Mouse (Mus musculus): ENCODE data around the gene Pdhb.
"Not testable (repeated sequence)": the region's sequence is repeated elsewhere in the genome, so short reads cannot be mapped to it uniquely, and the experiment has no call there.

Gene Pdhb

DNA sequence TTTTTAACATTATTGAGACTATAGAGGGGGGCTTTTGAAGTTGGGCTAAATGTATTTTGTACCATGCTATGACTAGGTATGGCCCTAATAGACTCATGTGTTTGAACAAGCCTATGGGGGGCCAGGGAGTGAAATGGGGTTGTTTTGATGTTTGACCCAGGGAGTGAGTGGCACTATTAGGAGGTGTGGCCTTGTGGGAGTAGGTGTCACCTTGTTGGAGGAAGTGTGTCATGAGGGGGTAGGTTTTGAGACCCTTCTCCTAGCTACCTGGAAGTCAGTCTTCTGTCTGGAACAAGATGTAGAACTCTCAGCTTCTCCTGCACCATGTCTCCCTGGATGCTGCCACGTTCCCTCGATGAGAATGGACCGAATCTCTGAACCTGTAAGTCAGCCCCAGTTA is 17.7 kb upstream of the Pdhb start:
- DNase-seq (ENCODE audit: low spot score): no peak

DNA sequence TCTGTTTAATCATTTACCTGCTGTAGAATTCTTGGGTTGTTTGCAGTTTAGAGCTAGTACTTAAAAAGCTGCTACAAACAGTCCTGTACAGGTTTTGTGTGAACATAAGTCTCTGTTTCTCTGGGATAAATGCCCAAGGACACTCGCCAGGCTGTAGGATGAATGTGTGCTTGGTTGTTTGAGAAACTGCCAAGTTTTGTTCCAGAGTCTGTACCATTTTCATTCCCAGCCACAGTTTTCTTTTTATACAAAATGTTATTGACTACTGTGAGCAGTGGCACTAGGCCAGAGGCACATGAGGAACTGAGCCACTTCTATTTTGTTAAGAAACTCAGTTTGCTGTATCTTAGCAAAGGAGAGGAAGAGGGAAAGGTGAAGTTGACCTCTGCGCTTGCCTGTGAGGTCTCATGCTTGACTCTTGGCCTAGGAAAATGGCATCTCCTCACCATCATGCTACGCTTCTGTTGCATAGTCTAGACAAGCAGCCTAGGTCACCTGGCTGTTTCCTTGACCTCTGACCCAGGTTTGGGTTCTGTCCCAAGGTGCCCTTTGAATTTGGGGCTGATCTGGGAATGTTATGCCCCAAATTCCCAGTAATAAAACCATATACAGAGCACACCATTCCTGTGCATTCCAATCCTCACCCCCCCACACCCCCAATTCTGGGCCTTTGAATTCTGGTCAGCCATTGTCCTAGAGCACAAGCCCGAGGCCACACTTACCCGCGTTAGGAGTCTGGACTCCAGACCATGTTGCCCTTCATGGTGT is 13.6 kb upstream of the Pdhb start:
- DNase-seq (ENCODE audit: low spot score): peak; percentile 27

DNA sequence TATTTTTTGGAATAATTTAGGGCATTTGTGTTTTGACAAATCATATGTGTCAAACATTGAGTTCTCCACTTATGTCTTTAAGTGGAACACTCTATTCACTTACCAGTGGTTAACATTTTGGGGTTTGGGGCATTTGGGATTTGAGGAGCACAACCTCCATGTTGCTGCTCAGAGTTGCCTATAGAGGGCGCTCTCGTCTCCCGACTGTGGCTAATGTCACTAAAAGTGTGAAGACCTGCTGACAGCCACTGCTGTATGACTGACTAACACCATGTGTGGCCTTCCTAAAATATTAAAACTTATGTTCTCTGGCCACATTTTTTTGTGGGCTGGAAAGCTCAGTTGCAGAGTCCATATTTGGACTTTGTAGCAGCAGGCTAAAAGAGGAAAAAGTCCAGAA is 10.5 kb upstream of the Pdhb start:
- DNase-seq (ENCODE audit: low spot score): no peak

DNA sequence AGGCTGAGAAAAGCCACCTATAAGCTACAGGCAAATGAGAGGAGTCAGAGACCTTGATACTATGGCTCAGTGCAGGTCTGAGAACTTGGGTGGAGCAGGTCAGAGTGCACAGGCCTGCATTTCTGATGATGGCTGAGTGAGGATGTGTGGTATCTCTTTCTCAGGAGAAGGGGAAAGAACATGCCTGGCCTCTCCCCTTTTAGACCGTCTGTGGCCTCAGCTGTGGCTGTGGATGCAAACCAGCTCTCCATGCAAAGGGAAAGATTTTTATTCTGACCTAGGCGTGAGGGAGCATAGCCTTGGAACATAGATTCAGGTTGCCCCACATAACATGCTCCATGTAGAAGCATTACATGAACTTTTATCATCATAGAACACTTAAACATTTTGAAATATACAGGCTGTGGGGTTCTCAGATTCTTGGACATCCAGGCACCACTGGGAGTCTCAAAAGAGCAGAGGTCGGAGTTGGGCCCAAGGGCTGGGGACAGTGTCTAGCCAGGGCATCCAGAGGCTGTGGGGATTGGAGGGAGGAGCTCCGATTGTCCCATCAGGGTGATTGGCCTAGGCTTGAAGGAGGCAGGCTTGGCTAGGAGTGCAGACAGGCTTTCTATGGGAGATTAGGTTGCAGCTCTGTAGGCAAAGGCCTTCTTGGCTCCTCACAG is 7.7 kb upstream of the Pdhb start:
- DNase-seq (ENCODE audit: low spot score): no peak

DNA sequence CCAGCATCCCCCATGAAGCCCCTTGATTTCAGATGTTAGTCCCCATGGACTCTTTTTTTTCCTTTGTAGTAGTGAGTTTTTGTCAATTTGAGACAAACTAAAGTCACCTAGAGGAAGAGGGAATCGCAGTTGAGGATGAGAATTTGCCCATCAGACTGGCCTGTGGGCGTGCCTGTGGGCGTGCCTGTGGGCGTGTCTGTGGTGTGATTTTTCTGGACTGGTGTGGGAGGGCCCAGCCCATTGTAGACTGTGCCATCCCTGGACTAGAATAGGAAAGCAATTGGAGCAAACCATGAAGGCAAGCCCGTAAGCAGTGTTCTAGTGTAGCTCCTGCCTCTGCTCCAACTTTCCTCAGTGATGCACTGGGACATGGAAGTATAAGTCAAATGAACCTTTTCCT is 3.4 kb upstream of the Pdhb start:
- no peak for DNase-seq (ENCODE audit: low spot score)

DNA sequence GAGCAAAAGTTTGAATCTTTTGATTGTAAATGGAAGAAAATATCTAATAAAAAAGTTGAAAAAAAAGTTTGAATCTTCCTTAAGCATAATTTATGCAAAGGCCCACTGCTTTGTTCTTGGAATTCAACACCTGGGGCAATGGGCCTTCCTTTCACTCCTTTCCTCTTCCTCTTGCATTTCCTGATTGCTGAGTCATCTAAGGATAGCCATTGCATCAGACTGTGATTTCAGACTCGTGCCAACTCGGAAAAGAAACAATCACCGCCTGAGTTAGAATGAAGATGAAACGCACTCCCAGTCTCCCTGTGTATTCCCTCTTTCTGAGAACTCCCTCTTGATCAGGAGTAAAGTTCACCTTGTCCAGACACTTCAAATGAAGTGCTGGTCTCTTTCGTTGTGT is 1.8 kb upstream of the Pdhb start:
- DNase-seq (ENCODE audit: low spot score): no peak

DNA sequence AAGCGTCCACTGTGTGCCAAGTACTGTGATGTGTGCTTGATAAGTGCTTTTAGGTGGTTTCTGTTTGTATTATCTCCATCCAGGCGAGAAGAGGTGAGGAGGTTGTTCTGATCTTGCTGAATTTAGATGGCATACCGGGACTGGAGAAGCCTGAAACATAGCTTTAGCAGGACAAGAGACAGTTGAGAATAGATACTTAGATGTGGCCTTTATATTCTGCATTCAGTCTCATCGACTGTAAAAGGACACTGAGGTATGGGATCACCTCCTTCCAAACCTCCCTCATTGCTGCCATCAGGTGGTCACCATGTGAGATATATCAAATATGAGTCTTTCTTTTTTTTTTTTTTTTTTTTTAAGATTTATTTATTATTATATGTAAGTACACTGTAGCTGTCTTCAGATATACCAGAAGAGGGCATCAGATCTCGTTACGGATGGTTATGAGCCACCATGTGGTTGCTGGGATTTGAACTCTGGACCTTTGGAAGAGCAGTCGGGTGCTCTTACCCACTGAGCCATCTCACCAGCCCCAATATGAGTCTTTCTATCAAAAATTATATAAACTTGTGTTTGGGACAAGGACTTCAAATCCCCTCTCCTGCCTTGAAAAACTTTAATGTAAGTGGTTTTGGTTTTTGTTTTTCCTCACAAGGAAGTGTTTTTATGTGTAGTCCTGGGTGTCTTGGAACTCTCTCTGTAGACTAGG is 871 bp upstream of the Pdhb start:
- DNase-seq (ENCODE audit: low spot score): not testable (repeated sequence)

DNA sequence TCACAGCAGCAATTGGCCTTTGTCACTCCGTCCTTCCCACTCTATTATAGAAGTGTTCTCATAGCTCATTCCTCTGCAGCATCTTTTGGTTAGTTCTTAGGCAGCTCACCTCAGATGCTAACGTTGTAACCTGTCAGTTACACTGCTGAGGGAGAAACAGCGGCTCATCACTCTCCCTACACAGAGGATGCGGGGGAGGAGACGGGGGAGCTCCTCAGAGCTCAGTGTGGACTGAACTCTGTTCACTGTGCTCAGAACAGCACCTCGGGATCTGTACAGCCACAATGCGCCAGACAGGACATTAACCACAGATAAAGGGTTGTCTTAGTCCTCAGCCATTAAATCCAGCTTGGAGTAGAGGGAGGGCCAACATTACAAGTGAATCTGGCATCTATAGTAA is 8.4 kb downstream of the Pdhb start:
- no peak for DNase-seq (ENCODE audit: low spot score)

DNA sequence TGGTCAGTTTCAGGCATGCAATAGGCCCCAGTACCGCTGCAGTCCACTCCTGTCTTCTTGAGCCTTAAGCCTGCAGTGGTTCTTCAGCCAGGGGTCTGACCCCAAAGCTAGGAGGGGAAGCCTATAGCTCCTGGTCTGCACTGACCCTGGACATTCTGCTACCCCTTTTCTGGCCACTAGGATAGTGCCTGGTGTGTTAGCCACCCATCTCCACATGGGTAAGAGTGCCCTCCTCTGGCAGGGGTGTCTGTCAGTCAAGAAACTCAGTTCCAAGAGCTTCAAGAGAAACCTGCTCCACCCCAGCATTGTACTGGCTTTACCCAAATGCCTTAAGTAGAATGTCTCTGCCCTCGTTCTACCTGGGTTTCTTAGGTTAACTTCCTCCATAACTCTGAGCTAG is 11.0 kb downstream of the Pdhb start:
- DNase-seq (ENCODE audit: low spot score): no peak

DNA sequence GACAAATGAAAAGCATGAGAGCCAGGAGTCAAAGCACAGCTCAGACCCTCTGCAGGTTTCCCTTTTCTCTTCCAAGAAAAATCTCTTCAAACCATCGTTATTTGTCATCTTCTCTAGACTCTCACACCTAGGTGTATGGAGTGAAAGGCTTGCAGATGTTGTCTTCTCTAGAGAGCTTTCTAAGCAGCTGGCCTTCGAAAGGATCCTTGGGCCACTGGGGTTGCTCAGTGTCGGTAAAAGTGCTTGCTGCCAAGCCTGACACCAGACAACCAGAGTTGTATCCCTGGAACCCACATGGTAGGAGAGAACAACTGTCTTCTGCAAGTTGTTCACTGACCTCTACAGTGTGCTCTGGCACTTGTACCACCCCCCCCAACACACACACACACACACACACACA is 13.7 kb downstream of the Pdhb start:
- DNase-seq (ENCODE audit: low spot score): no peak

DNA sequence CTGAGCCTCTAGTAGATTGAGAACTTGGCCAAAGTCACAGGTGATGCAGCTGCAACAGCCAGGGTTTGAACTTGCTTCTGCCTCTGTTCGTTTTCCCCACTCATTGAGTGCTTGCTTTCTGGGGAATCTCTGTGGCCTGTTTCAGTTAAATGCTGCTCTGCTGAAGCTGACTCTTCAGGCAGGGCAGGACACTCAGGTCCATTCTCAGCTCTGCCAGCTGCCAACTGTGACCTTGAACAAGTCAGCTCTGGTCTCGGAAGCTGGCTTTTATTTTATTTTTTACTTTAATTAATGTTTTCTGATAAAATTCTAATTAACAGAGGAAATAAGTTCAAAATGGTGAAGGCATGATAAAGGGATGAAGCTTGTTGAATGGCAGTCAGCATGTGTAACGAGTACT is 14.1 kb downstream of the Pdhb start:
- DNase-seq (ENCODE audit: low spot score): no peak

DNA sequence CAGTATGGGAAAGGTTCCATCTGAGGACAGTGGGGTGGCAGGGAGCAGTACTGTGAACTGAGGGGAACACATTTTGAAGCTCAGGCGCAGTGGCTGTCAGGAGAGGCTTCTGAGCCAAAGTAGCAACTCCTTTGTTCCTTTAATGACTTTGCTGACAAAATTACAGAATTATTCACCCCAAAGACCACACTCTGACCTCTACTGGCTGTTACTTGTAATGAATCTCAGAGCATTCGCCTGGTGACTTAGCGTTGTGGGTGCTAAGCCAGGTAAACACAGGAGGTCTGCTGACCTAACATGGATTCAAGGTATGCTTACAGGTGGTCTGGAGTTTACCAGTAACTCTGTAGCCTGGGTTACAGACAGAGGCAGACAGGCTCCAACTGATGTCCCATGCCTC is 15.9 kb downstream of the Pdhb start:
- no peak for DNase-seq (ENCODE audit: low spot score)

DNA sequence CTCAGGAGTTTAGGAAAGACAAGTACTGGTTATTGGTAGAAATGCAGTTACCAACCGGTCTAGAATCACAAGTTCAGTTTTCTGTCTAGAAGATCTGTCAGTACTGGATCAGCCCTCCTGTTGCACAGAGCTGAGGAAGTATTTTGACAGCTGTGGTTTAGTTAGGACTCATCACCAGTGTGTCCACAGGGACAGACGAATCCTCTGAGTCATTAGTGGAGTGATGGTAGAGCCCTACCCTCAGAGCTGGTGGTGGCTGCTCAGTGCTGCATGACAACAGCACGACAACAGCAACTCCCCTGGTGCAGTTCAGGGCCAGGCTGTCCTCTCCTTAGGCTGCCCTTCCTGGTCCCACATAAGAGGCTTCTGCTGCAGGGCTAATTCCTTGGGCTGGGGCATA is 18.8 kb downstream of the Pdhb start:
- no peak for DNase-seq (ENCODE audit: low spot score)

DNA sequence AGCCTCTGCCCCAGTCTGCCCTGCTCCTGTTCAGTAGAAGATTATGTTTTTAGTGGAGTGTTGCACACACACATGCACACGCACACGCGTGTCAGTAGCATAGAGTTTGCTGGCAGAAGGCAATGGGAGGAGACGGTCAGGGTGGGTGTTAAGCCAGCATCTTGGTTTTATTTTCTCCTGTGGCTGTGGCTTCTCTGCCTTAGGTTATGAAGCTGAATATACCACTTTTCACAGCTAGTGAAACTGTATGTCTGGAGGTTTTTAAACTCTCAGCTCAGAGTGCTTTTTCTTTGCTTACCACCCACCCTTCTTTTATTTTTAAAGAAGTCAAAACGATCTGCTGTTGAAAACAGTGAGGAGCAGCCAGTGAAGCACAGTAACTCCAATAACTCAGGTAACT is 21.1 kb downstream of the Pdhb start:
- DNase-seq (ENCODE audit: low spot score): no peak

DNA sequence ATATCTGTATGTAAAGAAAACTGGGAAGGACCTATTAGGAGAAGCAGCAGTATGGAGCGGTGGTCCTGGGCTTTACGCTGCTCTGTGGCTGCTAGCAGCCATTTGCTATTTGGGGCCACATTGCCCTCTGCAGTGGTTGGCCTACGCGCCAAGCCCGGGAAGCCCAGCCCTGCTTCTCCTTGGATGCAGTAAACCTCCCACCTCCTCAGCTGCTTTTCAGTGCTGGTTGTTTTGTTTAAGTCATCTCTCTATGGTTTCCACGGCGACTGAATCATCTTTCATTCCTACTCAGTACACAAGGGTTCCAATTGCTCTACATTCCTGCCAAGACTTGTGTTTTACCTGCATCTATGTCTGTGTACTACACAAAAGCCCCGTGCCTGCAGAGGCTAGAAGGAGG is 24.0 kb downstream of the Pdhb start:
- DNase-seq (ENCODE audit: low spot score): no peak

DNA sequence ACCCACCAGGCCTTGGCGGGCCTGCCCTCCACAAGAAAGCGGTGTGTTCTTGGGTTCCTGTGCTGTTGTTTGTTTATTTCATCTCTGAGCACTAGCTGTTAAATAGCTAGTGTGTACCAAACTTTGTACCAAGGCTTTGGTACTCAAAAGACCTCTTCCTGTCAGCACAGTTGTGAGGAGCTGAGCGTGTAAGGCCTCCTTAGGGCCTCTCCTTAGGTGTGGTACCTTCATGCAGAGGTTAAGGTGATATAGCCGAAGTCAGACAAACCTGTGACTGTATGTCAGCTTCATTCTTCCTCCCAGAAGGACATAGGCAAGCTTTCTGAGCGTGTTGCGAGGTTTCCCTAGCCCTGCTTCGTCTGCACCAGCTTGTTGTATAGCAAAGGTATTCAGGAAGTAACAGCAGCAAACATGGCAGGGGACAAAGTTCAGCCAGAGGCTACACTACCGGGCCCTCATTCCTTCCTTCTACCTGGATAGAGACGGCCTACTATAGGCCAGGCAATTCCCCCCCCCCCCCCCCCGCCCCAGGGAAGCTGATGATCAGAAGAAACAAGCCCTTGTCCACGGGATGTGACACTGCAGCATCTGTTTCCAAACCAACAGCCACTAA is 26.1 kb downstream of the Pdhb start:
- no peak for DNase-seq (ENCODE audit: low spot score)

DNA sequence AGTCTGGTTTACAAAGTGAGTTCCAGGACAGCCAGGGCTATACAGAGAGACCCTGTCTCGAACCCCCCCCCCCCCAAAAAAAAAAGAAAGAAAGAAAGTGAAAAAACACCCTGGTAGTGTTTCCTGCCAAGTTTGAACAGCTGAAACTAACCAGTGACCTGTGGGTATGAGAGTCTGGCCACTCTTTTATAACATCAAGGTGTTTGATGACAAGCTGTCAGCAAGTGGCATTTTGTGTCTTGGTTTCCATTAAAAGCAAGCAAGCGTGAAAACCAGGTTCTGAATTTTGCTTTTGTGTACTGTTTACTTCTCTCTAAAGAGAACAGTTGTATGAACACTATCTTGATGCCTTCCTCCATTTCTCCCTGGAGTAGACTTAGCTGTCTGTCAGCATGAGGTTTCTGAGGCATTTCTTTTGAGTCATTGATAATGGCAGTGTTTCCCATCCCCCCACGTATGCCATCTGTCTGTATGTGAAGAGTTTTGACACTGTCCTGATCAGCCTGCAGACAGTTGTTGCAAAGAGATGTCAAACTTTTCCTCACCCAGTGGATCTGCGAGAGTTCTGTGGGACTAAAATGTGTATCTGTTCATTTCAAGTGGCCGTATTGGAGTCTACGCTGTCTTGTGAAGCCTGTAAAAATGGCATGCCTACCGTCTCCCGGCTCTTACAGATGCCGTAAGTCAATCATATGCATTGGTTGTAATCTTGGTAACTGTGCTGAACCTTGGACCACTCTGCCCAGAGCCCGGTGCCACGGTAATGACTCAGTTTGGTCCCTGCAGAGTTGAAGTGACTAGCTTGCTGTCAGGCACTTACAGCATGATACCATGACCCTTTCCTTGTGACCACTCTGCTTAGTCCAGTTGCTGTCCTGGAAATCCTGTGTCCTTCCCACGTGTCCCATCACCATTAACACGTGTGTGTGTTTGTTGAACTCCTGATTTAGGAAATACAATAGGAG is 26.9 kb downstream of the Pdhb start:
- DNase-seq (ENCODE audit: low spot score): no peak

DNA sequence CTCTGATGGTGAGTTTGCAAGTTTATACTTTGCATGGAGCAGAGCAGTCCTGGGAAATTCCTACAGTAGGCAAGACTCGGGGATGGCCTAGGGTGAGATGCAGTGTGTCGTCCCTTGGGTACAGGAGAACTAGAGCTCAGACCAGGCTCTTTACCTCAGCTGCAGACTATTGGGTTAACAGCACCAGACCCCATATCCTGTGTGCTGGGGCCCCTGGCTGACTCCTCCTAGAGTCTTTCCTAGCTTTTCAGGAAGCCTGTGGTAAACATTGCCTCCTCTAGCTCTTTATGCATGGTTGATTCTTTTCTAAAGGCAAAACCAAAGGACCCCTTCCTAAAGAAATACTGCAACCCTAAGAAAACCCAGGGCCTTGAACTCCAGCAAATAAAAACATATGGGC is 31.7 kb downstream of the Pdhb start:
- DNase-seq (ENCODE audit: low spot score): no peak

DNA sequence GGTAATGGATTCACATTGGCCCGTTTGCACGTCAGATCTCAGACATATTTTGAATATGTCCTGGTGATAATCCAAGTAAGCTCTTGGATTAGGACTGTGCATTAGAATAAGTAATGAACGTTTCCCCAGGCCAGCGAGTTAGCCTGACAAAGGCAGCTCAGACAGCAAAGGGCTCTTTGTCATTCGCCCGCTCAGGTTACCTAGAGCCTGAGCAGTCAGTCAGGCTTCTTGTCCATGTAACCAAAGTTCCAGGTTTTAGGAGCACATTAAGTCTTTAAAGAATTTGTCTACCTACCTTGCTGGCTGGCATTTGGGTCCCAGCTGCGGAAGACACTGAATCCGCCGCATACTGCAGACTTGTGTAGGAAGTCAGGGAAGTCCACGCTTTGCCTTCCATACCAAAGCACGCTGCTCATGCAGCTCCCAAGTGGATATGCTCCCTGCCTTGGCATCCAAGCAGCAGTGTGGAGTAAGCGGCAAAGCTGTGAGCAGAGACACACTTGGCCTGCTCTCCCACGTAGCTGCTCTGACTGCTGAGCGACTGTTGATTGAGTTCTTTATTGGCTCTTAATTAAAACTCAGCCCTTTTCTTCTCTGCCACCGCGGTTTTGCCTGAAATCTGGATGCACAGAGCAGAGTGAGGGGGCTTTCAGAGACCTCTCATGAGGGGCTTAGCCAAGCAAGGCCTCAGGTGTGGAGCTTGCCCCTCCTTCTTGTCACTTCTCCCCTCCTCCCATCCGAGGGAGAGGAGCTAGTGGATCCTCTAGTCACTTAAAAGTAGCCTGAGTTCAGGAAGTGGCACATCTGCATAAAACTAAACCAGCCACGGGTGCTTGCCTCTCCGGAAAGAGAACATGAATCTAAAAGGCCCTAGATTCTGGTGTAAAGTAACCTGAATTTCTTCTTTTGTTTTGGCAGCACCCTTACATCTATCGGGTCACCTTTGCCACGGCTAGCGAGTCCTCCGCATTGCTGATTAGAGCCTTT is 32.8 kb downstream of the Pdhb start:
- DNase-seq (ENCODE audit: low spot score): no peak

DNA sequence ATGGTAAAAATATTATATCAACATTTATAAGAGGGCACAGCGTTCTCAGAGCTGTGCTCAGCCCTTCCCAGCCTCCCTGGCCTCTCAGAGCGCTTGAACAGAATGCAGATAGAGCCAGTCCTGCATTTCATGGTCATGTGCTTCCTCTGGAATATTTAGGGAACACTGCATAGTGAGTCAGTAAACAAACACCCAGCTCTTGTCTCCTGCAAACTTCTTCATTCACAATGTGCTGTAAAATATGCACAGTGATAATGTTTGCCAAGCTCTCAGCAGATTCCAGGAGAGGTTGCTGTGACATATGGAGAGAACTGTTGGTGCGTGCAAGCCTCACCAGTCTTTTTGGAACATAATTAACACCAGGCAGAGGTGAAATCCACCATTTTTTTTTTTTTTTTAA is 37.7 kb downstream of the Pdhb start:
- DNase-seq (ENCODE audit: low spot score): no peak

DNA sequence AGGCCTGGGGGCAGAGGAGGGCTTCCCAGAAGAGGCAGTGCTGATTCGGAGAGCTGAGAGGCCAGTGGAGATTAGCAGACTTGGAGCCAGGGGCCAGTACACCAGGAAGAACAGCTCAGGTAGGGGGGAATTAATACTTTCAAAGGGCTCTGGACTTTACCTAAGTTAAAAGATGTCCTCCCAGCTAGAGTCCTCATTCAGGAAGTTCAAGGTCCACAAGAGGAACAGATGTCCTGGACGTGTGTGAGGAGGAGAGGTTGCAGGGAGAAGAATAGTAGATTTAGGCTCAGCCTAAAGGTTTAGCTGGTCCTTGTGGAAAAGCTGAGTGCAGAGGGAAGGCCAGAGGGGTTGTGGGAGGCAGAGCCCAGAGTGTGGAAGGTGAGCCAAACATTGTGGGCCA is 38.6 kb downstream of the Pdhb start:
- no peak for DNase-seq (ENCODE audit: low spot score)

Data from ovary, postnatal 36 days (tissue).